Mouse (Mus musculus) layer of hippocampus, adult 2 months (tissue): ENCODE measurements at regions not wholly inside any gene's neighbourhood (a gene's known extent, or its start where the extent isn't known, plus 50 kb on each side); places are given as distances from the start of the nearest gene placed in this dataset.

Experiments used
- DNase-seq, 2 experiments: peaks; one replicate each; pipeline ENCODE4 v3.0.0; 2022; ENCODE audit warnings: low spot score in 2 of 2
- H3K27ac ChIP-seq: fragments of 200-600 bp; 2 replicates; pipeline ENCODE4 v1.8.1; 2022
- H3K4me3 ChIP-seq: fragments of 200-600 bp; 2 replicates; pipeline ENCODE4 v1.8.1; 2022; ENCODE audit warnings: mild to moderate bottlenecking
- CTCF ChIP-seq: fragments of 200-600 bp; conservative IDR thresholded peaks from 2 replicates; pipeline ENCODE4 v1.8.1; 2022; ENCODE audit warnings: antibody characterized with exemption, mild to moderate bottlenecking, moderate library complexity

DNA sequence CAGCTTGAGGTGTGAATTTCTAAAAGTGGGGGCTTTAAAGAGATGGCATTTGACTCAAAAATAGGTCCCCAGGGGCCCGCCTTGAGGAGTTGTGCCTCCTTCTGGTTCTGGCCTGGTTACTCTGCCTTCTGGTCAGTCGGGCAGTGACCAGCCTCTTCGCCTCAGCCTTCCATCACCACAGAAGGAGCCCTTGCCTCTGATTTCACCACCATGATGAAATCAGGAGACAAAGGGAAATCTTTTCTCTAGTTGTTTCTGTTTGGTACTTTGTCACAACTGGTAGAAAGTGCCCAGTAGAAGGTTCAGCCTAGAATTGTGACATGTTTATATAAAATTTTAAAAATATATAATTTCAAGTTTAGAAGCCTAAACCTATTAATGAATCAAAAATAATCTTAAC is 492.0 kb downstream of the Zfp704 start:
- no peak for DNase-seq
- no peak for TF ChIP-seq CTCF
- H3K27ac ChIP-seq, result no peak overlapping the region

DNA sequence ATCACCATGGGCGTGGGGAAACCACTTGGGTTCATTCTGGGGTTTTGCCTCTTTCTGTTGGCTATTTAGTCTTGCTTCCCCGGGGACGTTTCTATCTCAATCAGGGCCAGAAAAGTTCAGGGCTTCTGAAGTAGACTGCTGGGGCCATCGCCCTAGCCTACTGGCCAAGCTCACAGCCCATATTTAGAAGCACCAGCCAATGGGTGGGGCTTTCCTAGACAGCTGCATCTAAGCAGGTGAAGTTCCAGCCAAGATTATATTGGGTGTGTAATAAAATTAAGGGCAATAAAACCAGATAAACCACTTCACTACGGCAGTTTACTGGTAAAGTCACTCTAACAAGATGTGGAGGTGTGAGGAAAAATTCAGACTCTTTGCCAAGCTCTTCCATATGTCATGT is 496.5 kb downstream of the Zfp704 start:
- Histone ChIP-seq H3K4me3 (no peak overlapping the region), H3K27ac (no peak overlapping the region)
- TF ChIP-seq CTCF, result no peak
- DNase-seq, result no peak

More for the DNA sequence above, 492.0 kb downstream of the Zfp704 start:
- H3K4me3 ChIP-seq, result no peak overlapping the region

DNA sequence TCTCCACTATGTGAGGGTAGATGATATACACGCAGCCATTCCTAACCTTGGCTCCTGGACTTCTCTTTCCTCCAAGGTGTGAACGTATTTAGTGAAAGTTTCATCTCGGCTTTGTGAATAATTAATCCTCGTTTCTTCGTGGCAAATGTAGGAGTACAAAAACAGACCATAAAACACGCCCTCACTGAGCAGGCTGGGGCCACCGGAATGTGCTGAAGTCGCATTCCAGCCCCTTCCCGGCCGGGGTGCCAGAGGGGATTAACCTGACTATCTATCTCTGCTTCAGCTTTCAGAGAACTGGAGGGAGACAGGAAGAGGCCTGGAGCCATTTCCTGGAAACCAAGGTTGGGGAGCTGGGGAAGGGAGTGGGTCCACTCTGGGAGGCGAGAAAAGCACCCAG is 499.1 kb downstream of the Zfp704 start:
- Histone ChIP-seq H3K27ac (no peak overlapping the region), H3K4me3 (no peak overlapping the region)
- TF ChIP-seq CTCF, result no peak
- DNase-seq, result no peak

DNA sequence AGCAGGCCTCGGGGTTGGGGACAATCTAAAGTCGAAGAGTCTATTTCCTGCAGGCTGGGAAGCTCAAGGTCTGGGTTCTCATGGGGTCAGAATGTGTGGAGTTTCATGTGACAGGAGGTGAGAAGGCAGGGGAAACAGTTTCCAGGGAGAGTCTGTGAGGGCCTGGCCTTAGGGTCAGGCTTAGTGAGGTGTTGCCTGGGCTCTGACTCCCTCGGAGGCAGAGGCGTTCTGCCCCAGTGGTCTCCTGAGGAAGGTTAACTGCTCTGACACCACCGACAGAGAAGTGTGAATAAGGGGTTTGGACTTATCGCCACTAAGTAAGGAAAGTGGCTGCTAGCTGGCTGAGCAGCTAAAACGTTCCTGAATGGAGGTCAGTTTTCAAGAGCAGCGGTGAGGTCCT is 499.9 kb downstream of the Zfp704 start:
- Histone ChIP-seq H3K27ac (no peak overlapping the region), H3K4me3 (no peak overlapping the region)
- no peak for TF ChIP-seq CTCF
- no peak for DNase-seq

DNA sequence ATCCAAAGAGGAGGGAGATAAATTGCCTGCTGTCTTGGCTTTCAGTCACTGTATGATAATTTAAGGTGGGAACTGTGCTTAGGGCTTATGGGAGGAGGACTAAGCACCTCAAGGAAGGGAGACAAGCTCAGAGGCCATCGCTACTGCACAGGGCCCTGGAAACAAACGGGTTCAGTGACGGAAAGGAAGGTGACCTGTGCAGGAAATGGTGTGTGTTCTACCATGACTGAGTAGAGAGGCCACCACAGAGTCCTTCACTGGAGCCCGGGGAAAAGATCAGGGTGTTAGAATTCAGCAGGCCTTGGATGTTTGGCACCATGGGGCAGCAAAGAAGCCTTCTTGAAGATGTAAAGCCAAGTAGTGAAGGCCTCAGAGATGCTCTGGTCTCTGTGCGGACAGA is 500.4 kb downstream of the Zfp704 start:
- TF ChIP-seq CTCF, result no peak
- Histone ChIP-seq H3K27ac (no peak overlapping the region), H3K4me3 (no peak overlapping the region)
- DNase-seq, result no peak

DNA sequence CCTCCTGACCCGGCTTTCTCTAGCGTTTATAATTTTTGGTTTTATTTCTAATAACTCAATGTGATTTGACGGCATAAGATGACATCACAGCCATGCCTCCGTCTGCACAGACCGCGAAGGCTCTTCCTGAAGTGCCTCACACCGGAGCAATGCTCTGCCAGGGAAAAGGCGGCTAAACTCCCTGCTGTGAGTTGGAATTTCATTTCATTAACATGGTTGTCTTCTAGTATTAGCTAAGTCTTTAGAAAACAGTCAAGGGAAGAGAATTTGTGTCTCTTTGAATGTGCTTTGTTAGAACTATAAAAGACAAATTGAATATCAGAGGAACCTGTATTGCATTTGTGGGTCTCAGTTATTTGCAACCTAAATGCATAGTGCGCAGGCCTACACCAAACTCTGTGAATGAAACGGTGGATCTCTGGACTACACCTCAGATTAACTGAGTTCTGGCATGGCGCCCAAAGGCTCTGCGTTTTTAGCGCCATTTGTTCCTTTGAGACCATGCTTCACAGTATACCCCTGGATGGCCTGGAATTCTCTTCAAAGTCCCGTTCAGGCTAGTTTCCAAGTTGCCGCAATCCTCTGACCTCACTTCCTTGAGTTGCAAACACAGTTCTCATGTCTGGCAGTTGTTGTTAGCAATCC is 502.0 kb downstream of the Zfp704 start:
- no peak for DNase-seq
- TF ChIP-seq CTCF, result no peak
- Histone ChIP-seq H3K4me3 (no peak overlapping the region), H3K27ac (no peak overlapping the region)

DNA sequence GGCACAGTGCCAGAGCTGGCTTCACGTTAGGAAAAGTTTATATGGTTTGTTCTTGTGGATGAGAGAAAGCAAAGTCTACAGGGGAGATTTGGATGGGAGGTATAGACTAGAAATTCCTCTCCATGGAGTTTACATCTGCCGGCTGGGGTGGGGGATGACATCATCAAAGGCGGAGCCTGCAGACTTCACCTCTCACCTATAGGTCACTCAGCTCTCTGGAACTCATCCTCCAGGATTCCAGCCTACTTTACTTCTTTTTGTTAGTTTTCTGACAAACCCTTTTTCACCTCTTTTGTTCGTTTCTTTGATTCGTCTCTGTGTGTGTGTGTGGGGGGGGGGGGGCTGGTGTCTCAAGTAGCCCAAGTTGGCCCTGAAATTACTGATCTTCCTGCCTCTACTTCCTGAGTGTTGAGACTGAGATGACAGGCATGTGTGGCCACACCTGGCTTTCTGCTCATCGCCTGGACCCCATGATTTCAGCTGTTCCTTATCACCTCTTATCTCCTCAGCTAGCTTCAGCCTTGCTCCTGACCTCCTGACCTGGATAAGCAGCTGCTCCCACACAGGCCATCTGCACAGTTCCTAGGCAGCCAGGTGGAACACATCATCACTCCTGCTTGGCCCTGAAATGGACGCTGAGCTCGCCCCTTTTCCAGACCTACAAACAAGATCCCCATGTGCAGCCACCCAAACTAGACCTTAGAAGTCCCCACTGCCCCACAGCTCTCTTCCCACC is 504.5 kb downstream of the Zfp704 start:
- DNase-seq, result no peak
- no peak overlapping the region for H3K27ac ChIP-seq
- no peak for TF ChIP-seq CTCF
- no peak overlapping the region for H3K4me3 ChIP-seq

DNA sequence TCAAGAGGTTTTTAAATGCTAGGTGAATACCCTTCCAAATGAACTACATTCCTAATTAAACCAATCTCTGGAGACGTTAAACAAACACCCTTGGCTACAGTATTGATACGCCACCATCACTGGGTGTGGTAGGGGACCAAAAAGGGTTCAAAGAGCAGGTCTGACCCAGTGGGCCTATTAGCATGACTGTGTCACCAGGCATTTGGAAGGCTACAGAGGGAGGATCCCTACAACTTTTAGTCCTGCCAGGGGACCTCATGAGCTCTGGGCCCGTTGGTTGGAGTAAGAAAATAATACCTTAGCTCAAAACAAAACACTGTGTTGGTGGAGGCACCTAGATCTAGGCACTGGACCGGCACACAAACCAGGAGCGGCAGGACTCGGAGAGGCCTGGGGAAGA is 506.4 kb downstream of the Zfp704 start:
- no peak overlapping the region for H3K4me3 ChIP-seq
- TF ChIP-seq CTCF, result no peak
- H3K27ac ChIP-seq, result no peak overlapping the region
- DNase-seq, result no peak

DNA sequence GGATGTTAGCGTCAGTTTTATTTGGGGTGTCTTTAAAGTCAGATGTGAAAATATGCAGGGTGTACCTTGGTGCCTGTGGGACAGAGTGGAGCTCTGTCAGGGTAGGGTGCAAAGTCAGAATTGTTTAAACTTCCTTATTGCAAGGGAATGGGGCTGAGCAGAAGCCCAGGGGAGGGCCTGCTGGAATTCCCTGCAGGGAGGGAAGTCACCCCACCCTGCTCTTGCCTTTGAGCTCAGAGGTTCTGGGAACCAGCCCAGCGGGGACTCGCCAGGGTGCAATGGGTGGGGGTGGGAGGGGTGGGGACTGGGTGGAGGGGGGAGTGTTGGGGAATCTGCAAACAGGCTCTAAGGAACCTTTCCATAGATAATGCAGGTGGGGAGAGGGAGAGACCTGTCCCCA is 508.6 kb downstream of the Zfp704 start:
- no peak for DNase-seq
- H3K4me3 ChIP-seq, result no peak overlapping the region
- H3K27ac ChIP-seq, result no peak overlapping the region
- TF ChIP-seq CTCF, result no peak

DNA sequence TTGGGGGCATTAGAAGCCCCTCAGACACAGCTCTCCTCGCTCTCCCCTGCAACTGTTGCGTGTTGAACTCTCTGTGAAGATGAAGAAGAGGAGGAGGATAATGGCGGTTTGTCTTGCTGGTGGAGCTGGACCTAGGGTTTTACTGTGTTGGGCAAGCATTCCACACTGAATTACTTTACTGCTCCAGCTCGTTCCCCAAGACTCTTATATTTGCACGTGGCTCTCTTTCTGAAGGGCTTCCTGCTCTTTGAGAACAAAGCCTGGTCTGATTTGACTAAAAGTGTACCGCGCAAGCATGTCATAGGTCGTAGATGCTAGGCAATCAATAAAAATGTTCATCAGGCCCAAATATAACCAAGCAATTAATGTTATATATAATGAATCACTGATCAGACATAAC is 509.1 kb downstream of the Zfp704 start:
- no peak for DNase-seq
- no peak overlapping the region for H3K4me3 ChIP-seq
- no peak for TF ChIP-seq CTCF
- H3K27ac ChIP-seq, result no peak overlapping the region

DNA sequence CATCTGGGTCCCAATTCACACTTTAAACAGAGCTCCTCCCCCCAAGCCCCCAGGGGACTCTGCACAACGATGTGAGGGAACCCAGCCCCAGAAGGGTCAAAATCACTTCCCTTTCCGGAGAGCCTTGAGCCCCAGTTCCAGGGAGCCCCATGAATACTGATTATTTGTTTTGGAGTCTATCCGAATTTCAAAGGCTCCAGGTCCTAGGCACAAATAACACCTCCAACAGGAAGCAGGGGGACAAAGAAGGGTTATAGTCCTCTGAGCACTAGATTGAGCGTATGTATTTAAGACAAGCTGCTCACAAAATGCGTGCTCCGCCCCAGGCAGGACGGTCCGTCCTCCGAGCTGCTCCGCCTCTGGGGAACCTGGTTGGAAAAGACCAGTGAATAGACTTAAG is 511.4 kb downstream of the Zfp704 start:
- Histone ChIP-seq H3K4me3 (no peak overlapping the region), H3K27ac (no peak overlapping the region)
- no peak for TF ChIP-seq CTCF
- no peak for DNase-seq

DNA sequence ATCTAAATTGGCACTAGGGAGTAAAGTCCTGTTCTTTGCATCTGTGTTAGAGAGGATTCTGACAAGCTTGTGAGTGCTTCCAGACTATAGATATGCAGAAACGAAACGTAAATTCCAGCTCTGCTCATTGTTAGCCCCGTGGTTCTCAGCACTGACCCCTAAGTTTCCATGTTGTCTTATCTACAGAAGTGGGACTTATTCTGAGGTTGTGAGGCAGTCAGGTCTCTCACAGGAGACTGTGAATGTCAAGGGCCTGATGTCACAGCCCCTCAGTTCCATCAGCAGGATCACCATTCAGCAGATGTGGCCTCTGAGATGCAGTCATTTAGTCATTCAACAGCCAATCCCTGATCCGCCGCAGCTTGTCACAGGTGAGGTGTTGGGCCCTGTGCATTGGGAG is 525.8 kb downstream of the Zfp704 start:
- Histone ChIP-seq H3K27ac (no peak overlapping the region), H3K4me3 (no peak overlapping the region)
- no peak for TF ChIP-seq CTCF
- DNase-seq, result no peak

DNA sequence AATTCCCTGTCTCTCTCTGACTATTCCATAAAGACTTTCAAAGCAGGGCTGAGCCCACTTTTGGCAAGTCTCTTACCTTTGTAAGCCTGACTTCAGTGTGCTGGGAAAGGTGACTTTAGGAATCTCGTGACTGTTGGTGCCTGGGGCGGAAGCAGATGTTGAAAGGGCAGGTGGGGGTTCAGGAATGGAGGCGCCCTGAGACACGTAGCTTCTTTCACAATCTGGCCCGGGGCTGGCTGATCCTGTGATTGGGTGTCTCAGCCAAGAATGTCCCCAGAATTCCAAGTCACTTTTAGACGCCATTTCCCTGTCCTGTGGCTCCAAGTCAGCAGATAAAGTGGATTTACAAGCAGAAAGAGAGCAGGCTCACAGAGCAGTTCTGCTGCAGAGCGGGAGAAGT is 527.8 kb downstream of the Zfp704 start:
- TF ChIP-seq CTCF, result no peak
- no peak overlapping the region for H3K4me3 ChIP-seq
- H3K27ac ChIP-seq, result no peak overlapping the region
- no peak for DNase-seq

DNA sequence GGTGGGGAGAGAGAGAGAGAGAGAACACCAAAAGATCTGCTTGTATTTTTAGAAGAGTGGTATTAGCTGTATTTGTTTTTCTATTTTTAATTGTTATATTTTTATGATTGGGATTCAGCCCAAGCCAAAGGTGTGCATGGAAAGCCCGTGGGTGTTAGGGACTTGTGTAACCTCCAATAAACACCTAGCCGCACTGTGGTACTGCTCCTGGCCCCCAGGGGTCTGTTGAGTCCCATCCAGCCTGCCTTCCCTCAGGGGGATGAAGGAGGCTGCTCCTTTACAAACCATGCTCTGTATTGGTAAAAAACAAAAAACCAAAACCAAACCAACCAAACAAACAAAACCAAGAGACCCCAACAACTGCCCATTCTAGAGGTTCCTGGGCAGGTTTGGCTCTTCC is 531.7 kb downstream of the Zfp704 start:
- no peak for DNase-seq
- no peak overlapping the region for H3K27ac ChIP-seq
- H3K4me3 ChIP-seq, result no peak overlapping the region
- TF ChIP-seq CTCF, result no peak
